Mouse (Mus musculus) mature B cell (primary cell): ENCODE results near the gene Sbpl.

Experiments used
- in situ Hi-C: fragments of 300-500 bp; cut with MboI; formaldehyde crosslinking; loops from 2 replicates; pipeline ENCODE4 v1.14.3; 2019

Sbpl gene

DNA sequence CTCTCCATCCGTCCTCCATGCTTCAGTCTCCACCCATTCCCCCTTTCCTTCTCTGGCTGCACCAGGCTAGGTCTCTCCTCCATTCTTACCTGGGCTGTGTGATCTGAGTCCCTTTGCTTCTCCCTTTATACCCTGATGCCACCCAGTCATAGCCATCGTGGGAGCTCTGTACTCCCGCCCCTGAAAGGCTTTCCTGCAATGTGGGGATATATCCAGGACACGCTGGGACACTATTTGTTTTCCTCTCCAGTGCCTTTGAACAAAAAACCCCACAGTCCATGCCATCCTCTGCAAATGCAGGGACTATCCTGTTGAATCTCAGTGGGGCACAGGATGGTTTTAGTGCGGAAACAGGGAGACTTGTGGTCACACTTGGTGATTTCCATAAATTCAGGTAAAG is at the start of gene Sbpl:
TSS of gene Sbpl (minus strand) at position 101 of the 400 bp plus-strand sequence.
- in situ Hi-C loops, result loop anchor here (10.0 kb wide), 1 partner anchor 180 kb away; the partner anchor contains the start of gene Flywch1

DNA sequence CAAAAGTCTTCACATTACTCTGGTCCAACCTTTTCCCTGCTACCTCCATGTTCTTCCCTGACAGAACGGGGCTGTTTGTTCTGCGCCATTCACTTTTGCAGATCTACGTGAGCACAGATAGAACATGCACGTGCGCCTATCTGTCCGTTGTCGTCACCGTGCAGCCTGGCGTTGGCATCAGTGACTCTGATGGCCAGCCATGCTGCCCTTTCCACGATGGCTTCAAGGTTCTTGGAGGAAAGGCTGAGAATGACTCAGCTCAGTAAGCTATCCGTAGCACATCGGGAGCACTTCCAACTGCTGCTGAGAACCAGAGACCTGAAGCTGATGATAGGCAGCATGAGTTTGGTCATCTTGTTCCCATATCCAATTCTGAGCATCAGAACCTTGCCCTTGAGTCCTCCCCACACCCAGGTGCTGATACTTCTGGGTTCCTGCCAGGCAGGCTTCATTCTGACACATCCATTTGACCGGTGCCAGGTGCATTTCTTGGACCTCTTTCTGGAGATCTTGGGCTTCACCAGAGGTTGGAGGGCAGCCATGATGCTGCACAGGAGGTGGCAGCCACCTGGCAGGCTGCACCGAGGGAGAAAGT is 49.1 kb upstream of the Sbpl start:
- in situ Hi-C loops, result no loop called here

DNA sequence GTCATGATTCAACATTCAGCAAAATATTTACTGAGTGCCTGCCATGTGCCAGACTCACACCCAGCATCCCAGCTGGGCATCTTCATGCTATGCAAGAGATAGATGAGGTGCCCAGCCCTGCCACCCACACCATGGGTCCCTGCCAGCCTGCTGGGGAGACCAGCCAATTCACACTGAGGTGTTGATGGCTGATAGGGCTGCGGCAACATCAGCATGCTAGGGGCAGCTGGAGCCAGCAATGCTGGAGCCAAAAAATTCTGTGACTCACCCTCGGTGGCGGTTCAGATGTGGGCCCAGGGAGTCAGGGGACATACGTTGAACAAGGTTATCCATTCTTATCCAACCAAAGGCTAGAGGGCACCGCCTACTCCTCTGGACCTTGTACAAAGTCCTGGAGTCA is 45.3 kb upstream of the Sbpl start:
- in situ Hi-C loops, result no loop called here

DNA sequence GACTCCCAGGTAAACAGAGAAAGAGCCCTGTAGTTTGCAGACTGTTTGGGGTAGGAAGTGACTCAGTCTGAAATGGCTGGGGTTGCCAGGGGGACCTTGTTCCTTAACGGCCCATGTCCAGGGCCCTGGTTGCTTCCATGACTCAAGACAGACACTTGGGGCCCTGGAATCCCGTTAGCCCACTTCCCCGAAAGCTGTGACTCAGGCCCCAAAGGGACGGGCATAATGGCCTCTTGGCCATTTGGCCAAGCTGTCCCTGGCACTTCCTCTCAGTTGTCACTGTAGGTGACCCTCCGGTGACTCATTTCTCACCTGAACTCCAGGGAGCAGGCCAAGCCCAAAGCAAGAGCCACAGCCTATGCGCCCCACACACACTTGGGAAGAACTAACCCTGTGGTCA is 43.3 kb upstream of the Sbpl start:
- in situ Hi-C loops, result no loop called here

DNA sequence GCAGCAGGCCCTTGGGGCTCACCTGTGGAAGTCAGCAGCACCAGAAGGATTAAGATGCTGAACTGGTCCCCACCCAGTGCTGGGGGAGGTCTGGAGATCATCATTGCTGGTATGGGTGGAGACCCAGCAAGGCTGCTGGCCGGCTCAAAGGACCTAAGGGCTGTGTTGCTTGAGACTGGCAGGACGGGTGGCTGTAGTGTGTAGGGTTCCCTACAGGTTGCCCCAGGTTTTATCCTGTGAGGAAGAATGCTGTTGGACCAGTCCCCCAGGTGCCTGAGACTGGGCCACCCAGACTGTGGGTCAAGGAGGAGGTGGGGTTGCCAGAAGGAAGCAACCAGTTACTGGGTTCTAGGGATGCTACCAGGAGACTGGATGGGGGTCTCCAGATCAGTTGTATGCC is 42.8 kb upstream of the Sbpl start, which contains the start of gene Prss22:
TSS of gene Prss22 (minus strand) at position 200 of the 400 bp plus-strand sequence.
- in situ Hi-C loops, result no loop called here

DNA sequence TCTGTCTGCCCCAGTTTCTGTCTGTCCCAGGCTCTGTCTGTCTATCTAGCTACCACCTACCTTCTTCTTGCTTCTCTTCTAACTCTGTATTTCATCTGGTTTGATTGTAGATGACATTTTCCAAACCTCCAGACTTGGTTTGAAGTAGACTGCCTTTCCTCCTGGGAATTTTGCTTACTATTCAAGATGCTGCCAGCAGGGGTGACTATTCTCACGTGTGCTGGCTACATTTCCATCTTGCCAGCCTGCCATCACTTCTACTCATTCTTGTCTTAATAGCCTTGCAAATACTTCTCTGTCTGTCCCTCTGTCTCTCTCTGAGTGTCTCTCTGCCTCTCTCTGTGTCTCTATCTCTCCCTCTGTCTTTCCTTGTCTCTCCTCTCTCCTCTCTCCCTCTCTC is 40.3 kb upstream of the Sbpl start:
- in situ Hi-C loops, result no loop called here

DNA sequence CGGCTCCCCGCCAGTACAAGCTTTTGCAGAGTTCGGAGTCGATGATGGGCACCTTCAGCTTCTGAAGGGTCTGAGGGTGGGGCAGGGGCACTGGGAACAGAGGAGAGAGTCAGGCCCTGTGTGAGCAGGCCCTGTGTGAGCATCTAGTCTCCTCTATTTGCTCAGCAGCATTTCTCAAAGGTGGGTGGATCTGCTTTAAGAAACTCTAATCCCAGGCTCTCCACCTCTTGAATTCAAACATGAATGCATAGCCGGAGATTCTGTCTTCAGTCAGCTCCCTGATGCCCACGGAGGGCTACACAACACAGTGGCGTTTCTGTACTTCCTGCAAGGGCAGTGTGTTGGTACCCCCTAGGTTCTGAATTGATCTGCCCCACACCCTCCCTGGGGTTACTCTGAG is 39.6 kb upstream of the Sbpl start:
- in situ Hi-C loops, result no loop called here

DNA sequence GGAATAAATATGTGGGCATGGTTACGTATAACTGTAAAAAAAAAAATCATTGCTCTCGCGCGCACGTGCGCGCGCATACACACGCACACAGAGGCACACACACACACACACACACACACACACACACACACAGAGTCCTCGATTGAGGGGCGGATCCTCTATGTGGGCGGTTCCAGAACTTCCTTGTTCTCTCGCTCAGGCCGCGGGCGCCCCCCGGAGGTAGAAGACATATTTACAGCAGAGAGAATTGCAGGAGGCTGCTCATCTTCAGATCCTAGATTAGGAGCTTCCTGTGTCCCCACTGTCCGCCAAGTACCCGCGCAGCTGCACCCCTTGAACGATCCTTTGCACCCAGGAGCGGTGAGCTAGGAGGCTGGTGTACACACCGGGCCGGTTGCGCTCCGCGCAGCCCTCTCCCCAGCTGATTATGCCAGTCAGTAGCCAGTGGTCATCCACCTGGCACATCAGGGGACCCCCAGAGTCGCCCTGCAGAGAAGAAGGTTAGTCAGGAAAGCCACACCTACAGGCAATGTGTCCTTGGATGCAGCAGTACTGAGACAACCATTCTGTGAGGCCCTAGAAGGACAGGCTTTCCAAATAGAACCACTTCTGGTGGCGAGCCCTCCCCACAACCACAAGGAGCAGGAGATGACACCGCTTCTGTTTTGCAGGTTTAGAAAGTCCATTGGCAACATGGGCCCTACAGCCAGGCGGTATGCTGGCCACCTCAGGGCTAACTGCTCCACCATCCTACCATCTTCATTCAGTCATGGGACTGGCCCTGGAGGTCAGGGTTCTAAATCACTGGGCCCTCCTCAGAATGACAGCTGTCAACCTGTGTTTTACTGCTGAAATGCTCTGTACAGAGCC is 38.7 kb upstream of the Sbpl start:
- in situ Hi-C loops, result no loop called here

DNA sequence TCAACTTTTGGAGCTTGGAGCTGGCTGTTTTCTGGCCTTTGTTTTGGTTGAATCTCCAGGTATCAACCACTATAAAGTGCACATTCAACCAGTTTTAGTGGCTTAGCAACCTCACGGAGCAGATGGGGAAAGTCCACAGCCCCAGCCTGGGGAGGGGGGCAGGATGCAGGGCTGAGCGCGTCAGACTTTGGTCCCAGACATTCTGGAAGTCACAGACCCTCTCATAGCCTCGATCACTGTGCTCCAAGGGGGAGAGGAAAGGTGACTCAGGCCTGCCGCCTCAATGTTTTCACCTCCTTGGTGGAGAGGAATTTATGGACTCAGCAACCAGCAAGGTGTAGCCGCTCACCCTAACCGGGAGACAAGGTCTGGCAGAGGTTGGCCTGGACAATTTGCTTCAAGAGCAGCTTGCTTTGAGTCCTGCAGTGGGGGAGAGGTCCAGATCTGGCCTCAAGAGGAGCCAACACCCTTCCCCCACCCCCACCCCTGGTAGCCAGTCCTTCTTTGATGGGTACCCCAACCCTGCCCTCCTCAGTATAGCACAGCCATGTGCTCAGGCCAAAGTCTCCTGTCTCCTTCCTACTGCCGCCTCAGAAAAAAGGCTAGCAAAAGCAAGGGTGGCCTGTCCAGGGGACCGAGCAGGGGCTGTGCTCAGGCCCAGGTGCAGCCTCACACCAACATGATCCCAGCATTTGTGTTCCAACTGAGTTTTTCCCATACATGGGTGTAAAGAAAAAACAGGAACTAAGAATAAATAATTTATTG is 37.9 kb upstream of the Sbpl start:
- in situ Hi-C loops, result no loop called here

DNA sequence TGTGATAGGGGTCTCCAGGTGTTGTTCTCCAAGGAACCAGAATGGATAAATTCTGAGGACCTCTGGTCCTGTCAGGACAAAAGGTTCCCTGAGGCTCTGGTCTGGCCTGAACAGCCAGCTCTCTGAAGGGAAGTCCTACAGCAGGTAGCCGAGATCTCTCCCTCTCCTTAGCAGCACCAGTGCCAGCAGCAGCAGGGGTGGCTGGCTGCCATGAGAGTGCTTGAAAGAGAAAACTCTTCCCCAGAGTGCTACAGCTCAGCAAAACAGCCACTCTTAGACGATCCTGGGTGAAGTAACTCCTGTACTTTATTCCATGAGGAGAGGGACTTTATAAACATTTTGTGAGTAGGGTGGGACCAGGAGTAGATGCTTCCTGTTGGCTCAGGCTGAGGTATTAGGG is 34.7 kb upstream of the Sbpl start:
- in situ Hi-C loops, result no loop called here

DNA sequence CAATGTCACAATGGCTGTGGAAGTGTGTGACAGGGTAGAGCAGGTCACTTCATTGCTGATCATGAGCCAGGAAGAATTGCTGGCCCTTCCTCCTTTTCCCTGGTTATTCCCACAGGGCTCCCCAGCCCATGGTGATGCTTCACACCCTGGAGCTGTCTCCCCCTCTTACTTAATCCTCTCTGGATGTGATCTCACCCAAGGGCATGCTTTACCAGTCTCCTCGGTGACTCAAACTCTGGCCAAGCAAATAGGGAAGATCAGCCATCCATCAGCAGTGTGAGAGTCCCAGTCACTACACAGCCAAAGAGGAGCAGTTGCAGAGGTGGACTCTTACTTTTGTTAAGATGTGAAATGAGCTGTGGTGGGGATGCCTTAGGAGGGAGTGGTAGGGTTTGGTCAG is 29.9 kb upstream of the Sbpl start:
- in situ Hi-C loops, result no loop called here

DNA sequence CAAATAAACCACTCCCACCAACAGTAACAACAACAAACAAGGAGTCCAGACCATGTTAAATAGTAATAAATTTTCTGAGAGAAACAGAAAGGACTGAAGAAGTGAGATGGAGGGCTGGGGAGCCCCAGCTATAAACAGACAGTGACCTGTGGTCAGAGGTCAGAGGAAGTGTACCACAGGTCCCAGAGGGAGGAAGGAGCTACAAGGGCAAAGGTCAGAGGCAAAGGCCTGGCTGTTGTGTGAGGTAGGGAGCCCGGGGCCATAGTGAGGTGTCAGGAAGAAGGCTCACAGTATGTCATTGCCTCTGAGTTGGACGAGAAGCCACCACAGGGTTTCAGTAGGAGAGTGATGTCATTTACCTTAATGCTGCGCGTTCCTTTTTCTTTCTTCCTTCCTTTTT is 27.8 kb upstream of the Sbpl start:
- in situ Hi-C loops, result no loop called here

DNA sequence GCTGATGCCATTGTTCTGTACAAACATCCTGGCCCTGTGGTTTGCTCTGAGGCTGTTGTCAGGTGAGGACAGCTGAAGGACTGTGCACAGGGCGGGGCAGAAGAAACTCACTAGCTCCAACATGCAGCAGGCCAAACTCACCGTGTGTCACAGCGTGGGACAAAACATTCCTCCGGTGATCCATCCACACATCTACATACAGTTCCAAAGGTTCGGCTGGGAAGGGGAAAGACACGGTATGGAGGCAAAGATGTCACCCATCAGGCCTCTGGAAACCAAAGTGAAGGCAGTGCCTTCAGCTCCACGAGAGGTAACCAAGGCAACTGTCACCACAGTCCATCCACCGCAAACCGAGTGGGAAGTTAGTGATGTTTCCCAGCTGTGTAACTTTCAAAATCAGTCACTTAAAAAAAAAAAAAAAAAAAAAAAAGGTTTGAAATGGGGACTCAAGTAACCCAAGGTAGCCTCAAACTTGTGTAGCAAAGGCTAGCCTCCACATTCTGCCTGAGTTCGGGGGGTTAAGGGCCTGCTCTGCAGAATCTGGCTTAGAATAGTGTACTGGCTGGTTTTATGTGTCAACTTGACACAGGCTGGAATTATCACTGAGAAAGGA is 25.3 kb upstream of the Sbpl start, which contains the start of gene Prss30:
TSS of gene Prss30 (minus strand) at position 270 of the 613 bp plus-strand sequence.
- in situ Hi-C loops, result no loop called here

DNA sequence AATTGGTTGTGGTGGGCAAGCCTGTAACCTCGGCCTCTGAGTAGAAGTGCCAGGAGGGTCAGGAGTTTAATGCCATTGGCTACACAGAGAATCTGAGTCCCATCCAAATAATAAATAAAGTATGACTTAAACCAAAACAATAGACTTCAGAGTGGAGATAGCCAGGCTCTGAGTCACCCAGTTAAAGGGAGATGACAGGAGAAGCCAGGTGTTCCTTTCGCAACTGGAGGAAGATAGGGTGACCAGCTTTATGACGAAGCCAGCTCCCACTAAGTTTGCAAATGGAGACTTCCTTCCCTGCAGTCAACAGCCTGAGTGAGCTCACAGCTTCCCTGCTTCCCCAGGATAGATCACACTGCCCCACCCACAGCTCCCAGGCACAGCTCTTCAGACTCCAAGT is 24.4 kb upstream of the Sbpl start:
- in situ Hi-C loops, result no loop called here

DNA sequence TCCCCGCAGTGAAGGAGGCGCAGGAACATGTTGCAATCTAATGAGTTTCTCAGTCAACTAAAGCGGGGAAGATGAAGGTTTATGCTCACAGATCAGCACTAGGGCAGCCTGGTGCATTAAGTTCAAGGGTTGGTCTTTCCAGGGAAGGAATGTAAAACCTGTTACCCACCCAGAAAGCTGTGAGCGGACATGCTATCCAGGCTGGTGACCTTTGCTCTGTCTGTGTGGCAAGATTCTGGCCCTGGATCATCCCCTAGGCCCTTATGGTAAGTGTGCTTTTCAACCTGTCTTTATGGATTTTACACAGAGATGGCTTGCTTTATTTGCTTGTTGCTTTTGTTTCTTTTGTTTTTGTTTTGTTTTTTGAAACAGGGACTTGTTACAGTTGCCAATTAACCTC is 21.6 kb upstream of the Sbpl start:
- in situ Hi-C loops, result no loop called here

DNA sequence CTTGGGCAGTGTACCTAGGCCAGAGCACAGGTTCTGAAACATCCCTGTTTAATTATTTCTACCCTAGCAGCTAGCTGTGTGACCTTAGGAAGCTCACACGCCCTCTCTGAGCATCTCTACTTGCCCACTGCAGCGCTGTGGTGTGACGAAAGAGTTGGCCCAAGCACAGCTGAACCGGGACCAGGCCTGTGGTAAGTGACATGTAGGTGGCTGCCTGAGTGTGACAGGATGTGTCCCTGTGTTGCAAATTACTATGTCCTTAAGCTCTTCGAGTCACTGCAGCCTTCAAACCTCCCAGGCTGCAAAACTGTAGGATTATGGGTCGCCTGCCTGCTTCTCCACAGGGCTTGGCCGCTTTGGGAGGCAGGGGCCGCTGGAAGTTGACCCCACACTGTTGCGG is 16.2 kb upstream of the Sbpl start:
- in situ Hi-C loops, result no loop called here

DNA sequence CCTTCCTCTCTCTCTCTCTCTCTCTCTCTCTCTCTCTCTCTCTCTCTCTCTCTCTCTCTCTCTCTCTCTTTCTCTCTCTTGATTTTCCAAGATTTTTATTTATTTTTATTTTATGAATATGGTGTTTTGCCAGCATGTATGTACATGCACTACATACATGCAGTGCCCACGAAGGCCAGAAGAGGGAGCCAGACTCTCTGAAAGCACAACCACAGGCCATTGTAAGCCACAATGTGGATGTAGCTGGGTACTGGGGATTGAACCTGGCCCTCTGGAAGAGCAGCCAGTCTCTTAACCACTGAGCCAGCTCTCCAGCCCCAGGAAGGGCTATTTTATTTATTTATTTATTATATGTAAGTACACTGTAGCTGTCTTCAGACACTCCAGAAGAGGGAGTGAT is 14.2 kb upstream of the Sbpl start:
- in situ Hi-C loops, result loop anchor here (10.0 kb wide), 1 partner anchor 114 kb away; no protein-coding TSS in a partner anchor

DNA sequence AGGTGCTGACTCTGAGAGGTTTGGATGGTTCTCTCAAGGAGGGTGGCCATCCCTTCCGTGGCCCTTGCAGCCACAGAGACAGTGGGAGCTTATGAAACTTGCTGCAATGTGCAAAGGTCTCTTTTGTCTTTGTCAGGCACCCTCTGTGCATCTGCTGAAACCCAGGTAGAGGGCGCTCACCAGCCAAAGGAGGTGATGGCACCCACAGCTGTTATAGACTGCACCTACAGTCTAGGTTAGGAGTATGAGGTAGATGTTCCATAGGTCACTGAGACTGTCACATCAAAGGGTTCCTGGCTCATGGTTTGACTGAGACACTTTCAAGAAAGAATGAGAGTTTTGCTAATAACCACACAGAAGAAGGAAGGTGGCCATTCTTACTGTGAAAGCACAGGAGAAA is 13.7 kb upstream of the Sbpl start:
- in situ Hi-C loops, result loop anchor here (10.0 kb wide), 1 partner anchor 114 kb away; no protein-coding TSS in a partner anchor

DNA sequence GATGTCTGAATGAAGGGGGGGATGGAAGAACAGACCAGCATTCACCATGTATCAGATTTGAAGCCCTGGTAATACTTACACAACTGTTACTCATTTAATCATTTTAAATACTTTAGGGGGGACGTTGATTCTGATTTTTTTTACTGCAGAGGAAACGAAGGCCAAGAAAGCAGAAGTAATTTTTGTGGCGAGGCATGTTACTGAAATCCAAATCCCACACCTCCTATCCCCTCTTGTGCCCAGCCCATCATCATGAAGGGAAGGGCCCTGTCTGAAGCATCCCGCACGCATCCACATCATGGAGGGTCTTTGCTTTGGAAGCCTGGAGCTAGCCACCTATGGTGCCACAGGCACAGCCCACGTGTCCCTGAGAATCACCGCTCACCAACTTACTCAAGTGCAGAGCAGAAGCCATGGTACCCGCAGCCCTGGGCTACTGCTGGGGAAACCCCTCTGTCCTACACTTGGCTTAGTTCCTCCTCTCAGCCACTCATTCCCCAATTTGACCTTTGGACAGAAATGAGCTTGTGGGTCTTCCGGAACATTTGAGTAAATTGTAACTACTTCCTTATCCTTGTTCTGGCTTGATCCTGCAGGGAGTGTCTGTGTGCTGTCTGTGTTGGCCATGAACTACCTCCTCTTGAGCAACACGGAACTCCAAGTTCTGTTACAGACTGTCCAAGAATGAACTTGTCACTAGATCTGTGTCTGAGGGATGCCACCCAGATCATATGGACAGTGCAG is 11.8 kb upstream of the Sbpl start:
- in situ Hi-C loops, result loop anchor here (10.0 kb wide), 1 partner anchor 112 kb away; no protein-coding TSS in a partner anchor

DNA sequence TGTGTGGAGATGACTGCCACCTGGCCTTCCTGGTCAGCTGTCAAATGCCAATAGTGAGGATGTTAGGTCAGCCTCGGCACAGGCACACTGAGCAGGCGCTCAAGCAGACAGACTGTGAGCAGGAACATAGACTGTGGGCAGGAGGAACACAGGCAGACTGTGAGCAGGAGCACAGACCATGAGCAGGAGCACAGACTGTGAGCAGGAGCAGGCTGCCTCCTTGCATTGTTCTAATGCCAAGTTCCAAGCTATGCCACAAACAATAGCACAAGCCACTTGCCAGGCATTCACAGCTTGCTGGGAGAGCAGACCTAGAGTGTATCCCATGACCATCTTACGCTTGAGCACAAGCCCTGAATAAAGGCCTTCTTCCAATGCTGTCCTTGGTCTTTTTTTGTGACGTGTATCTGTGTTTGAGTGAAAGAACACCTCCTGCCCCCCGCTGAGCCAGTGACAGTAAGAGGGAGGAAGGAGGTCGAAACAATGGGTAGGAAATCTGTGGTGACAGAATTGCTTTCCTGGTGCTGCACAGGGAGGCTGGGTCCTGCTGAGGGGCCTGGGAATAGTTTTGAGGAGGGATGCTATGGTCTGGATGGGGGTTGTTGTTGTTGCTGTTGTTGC is 10.8 kb upstream of the Sbpl start:
- in situ Hi-C loops, result loop anchor here (10.0 kb wide), 1 partner anchor 111 kb away; no protein-coding TSS in a partner anchor
